Mouse (Mus musculus) common myeloid progenitor, adult 5-6 weeks (primary cell): Measurements from ENCODE around the gene Ago1. TPM values are rescaled to one million over a fixed set of nuclear protein-coding genes. Genes with fewer than 3 reads are reported as not detected.
A peak's percentile ranks its signal among the peaks of the same experiment; 100 is the strongest.

Experiments
- ATAC-seq: replicated peaks from 2 replicates; pipeline ENCODE4 v1.8.0; 2016; ENCODE audit warnings: low read depth, mild to moderate bottlenecking, moderate TSS enrichment, inconsistent platforms; ENCODE audit not compliant: poor library complexity, severe bottlenecking
- total RNA-seq: library from RNA; stranded (forward); fragments of 200-1000, 187-1606 nt; gene quantifications from 2 replicates; pipeline ENCODE4 v1.2.3, GENCODE M21; 2017

Ago1 gene
- total RNA-seq, 1 experiment from 2014 or later = 37.4 TPM

GRCm38 (mm10) chr4:126429347-126430079 lies 38.9 kb downstream of the Ago1 start, which contains the start of gene Ago3:
Ago3 (minus strand) TSS chr4:126429556.
- ATAC-seq = peak; percentile 92

GRCm38 (mm10) chr4:126428682-126429346 lies 39.6 kb downstream of the Ago1 start:
- ATAC-seq = peak; percentile 34

- no peak for ATAC-seq
Measured at GRCm38 (mm10) chr4:126423866-126424265, 44.5 kb downstream of the Ago1 start.

- ATAC-seq = no peak
Measured at GRCm38 (mm10) chr4:126415707-126416106, 52.7 kb downstream of the Ago1 start.

- no peak for ATAC-seq
Measured at GRCm38 (mm10) chr4:126412526-126412925, 55.9 kb downstream of the Ago1 start.

Other genes with a start within 250 kb of the Ago1 start
- 13.0 and 32.3 TPM in 2 replicates for gene Map7d1, start 212.2 kb downstream of the Ago1 start, total RNA-seq
- gene Trappc3, start 206.3 kb downstream of the Ago1 start, total RNA-seq = 55.7 and 63.9 TPM in 2 replicates
- gene Col8a2, start 181.8 kb downstream of the Ago1 start, total RNA-seq = not detected in 2 replicates
- 26.0 and 28.7 TPM in 2 replicates for gene Adprhl2, start 146.9 kb downstream of the Ago1 start, total RNA-seq
- gene Tekt2, start 142.9 kb downstream of the Ago1 start, total RNA-seq = not detected in 2 replicates
- 8.7 and 12.8 TPM in 2 replicates for gene Ago3, start 39.0 kb downstream of the Ago1 start, total RNA-seq
- 3.4 and 4.7 TPM in 2 replicates for gene Ago4, start 64.9 kb upstream of the Ago1 start, total RNA-seq
- gene Clspn, start 88.4 kb upstream of the Ago1 start, total RNA-seq = 85.0 and 136 TPM in 2 replicates
- gene 5730409E04Rik, start 141.2 kb upstream of the Ago1 start, total RNA-seq = 2.8 and 4.0 TPM in 2 replicates
- gene Psmb2, start 209.0 kb upstream of the Ago1 start, total RNA-seq = 123 and 134 TPM in 2 replicates